Mouse (Mus musculus) liver, embryonic 14.5 days (tissue): ENCODE data around the gene Gm10912. TPM values are rescaled to one million over a fixed set of nuclear protein-coding genes. Genes with fewer than 3 reads are reported as not detected.

Experiments
- ATAC-seq: fragments of 200-750 bp; cut with Nextera tagmentation; 2 replicates; pipeline ENCODE4 v1.8.0; 2017; ENCODE audit warnings: moderate number of reproducible peaks, mild to moderate bottlenecking, moderate library complexity; ENCODE audit not compliant: insufficient read depth
- DNase-seq, 3 experiments: peaks; one replicate each; pipeline ENCODE4 v3.0.0-alpha.2; 2012 to 2013; ENCODE audit warnings: low read depth in 3 of 3, low spot score in 3 of 3
- H3K27ac ChIP-seq: fragments of 300-500 bp; sonication (generic); 2 replicates; pipeline ENCODE4 v1.5.1; 2014; ENCODE audit warnings: moderate library complexity, mild to moderate bottlenecking, control low read depth, inconsistent platforms
- H3K27me3 ChIP-seq: fragments of 300-500 bp; sonication (generic); 2 replicates; pipeline ENCODE4 v1.6.1; 2014; ENCODE audit warnings: mild to moderate bottlenecking, low read length, moderate library complexity; ENCODE audit not compliant: control insufficient read depth, insufficient read depth
- H3K36me3 ChIP-seq: fragments of 300-500 bp; sonication (generic); replicated peaks from 2 replicates; pipeline ENCODE4 v1.6.1; 2014; ENCODE audit warnings: low read depth; ENCODE audit not compliant: control insufficient read depth, insufficient read depth
- H3K4me1 ChIP-seq, 2 experiments: fragments of 200-500 bp in 1 of 2; fragments of 300-500 bp in 1 of 2; sonication (generic) in 1 of 2; replicated peaks; 2 replicates each; pipeline ENCODE4 v1.6.1; 2012 to 2014; ENCODE audit warnings: antibody characterized with exemption in 1 of 2, inconsistent platforms in 1 of 2, low read length in 1 of 2; ENCODE audit not compliant: control insufficient read depth in 2 of 2, insufficient read depth in 2 of 2
- H3K4me2 ChIP-seq: fragments of 300-500 bp; sonication (generic); 2 replicates; pipeline ENCODE4 v1.6.1; 2014; ENCODE audit warnings: low read depth, mild to moderate bottlenecking, control low read depth, moderate library complexity
- H3K4me3 ChIP-seq, 2 experiments: fragments of 200-500 bp in 1 of 2; fragments of 300-500 bp in 1 of 2; sonication (generic) in 1 of 2; 2 replicates each; pipeline ENCODE4 v1.5.1; 2012 to 2014; ENCODE audit warnings: low read depth in 2 of 2, low read length in 2 of 2, mild to moderate bottlenecking in 2 of 2, control low read depth in 1 of 2, inconsistent platforms in 1 of 2, moderate library complexity in 1 of 2; ENCODE audit not compliant: insufficient read depth in 1 of 2
- H3K9ac ChIP-seq: fragments of 300-500 bp; sonication (generic); replicated peaks from 2 replicates; pipeline ENCODE4 v1.6.1; 2014; ENCODE audit warnings: mild to moderate bottlenecking, control low read depth, moderate library complexity
- H3K9me3 ChIP-seq: fragments of 300-500 bp; sonication (generic); 2 replicates; pipeline ENCODE4 v1.6.1; 2016; ENCODE audit warnings: low read length, mixed read lengths; ENCODE audit not compliant: control insufficient read depth
- CTCF ChIP-seq: IDR thresholded peaks from 2 replicates; pipeline ENCODE4 v1.5.1; 2016; ENCODE audit warnings: antibody characterized with exemption, low read depth, control low read depth
- EP300 ChIP-seq: IDR thresholded peaks from 2 replicates; pipeline ENCODE4 v1.6.1; 2016; ENCODE audit warnings: antibody characterized with exemption, low read depth
- WGBS: fragments of 180-500 bp; shearing (Covaris S2); extraction: QIAGEN DNeasy Blood & Tissue Kit; methylation state at CpG from one replicate; pipeline ENCODE4 v1.1.7; 2014; ENCODE audit not compliant: insufficient replicate concordance; 5-methylcytosine and 5-hydroxymethylcytosine counted together
- polyA plus RNA-seq, 2 experiments: library from polyadenylated mRNA; depleted of rRNA in 1 of 2; stranded (reverse) in 1 of 2; unstranded in 1 of 2; fragments of >200 nt; fragmentation: Nextera tagmentation in 1 of 2; extraction: Ambion mirVana in 1 of 2; gene quantifications; 2 replicates each; pipeline versions ENCODE4 v1.2.1 to v1.2.3; 2012 to 2014

Gm10912 gene
- polyA plus RNA-seq, 2 experiments: 0.06 TPM; not detected in 1

- 70% methylated on average over 3 of the region's 3 CpGs for WGBS
- H3K4me1 ChIP-seq: peaks cover 0 to 5% of the 10 kb centered on the region in 2 experiments; a peak in 1 of 4 replicates
- no peak overlapping the region for H3K9ac ChIP-seq
- H3K9me3 ChIP-seq: no peaks in the 10 kb centered on the region
- H3K36me3 ChIP-seq: peaks cover 68% of the 10 kb centered on the region
- no peak overlapping the region for H3K4me3 ChIP-seq
- ATAC-seq: no peak
- H3K4me2 ChIP-seq: no peak overlapping the region
- H3K27ac ChIP-seq: no peak overlapping the region
- no peak for DNase-seq
- TF ChIP-seq EP300 (no peak), CTCF (no peak)
- H3K27me3 ChIP-seq: no peaks in the 10 kb centered on the region
Measured at GRCm38 (mm10) chr2:104036316-104036715, 29.3 kb upstream of the Gm10912 start.

DNA sequence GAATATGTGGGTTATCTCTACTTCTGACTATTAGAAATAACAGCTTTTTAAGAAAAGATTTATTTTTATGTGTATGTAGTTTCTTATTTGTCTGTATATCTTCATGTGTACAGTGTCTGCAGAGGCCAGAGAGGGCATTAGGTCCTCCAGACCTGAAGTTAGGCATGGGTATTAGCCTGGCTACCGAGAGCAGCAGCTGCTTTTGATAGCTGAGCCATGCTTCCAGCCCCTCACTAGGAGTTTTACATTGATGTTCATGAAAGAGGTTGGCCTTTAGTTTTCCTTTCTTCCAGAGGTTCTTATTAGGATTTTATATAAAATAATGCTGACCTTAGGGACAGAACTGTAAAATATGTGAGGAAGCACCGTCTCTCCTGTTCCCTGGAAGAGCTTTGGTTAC is 27.4 kb upstream of the Gm10912 start:
- peaks cover 4 to 9% of the 10 kb centered on the region in 2 experiments; a peak in 3 of 4 replicates for H3K4me1 ChIP-seq
- no peak overlapping the region for H3K27ac ChIP-seq
- WGBS: 80% methylated on average over 2 of the region's 2 CpGs
- DNase-seq: no peak
- H3K4me3 ChIP-seq: no peak overlapping the region
- TF ChIP-seq CTCF (no peak), EP300 (no peak)
- H3K9me3 ChIP-seq: no peaks in the 10 kb centered on the region
- no peaks in the 10 kb centered on the region for H3K27me3 ChIP-seq
- peaks cover 71% of the 10 kb centered on the region for H3K36me3 ChIP-seq
- H3K4me2 ChIP-seq: no peak overlapping the region
- no peak for ATAC-seq
- no peak overlapping the region for H3K9ac ChIP-seq

DNA sequence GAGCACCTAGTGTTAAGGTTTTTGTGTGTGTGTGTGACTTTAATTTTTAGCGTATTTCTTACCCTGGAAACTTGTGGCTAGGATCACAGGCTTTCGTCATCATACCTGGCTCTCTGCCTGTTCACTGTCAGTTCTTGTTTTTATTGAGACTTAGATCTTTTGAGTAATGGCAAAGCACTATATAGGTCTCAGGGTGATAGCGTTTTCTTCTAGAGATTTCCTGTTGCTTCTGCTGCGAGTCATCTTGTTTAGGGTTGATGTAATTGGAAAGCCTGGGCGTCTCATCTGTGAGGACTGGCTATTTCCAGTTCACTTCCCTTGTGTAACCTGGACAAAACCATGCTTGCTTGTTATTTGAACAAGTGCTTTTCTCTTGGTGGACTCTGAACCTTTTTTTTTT is 24.0 kb upstream of the Gm10912 start:
- no peak overlapping the region for H3K4me3 ChIP-seq

DNA sequence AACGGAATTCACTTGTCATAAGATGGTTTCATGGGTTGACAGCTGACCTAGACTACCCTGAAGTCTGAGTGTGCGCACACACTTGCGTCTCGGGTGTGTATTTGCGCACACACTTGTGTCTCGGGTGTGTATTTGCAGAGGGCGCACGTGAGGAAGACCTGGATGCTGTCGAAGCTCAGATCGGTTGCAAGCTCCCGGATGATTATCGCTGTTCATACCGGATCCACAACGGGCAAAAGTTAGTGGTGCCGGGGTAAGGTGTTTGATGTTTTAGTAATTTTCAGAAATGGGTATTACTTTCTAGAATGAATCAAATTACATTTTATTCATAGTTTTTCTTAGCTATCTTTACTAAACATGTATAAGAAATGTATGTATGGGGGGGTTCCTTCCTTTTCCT is 22.9 kb upstream of the Gm10912 start:
- ATAC-seq: no peak
- H3K9me3 ChIP-seq: no peaks in the 10 kb centered on the region
- no peak overlapping the region for H3K9ac ChIP-seq
- no peaks in the 10 kb centered on the region for H3K27me3 ChIP-seq
- TF ChIP-seq CTCF (no peak), EP300 (no peak)
- WGBS: 91% methylated on average over 15 of the region's 15 CpGs
- DNase-seq: no peak
- H3K27ac ChIP-seq: no peak overlapping the region
- H3K4me1 ChIP-seq: peaks cover 10 to 19% of the 10 kb centered on the region in 2 experiments
- peaks cover 47% of the 10 kb centered on the region for H3K36me3 ChIP-seq
- no peak overlapping the region for H3K4me3 ChIP-seq
- no peak overlapping the region for H3K4me2 ChIP-seq

More for the DNA sequence above, 24.0 kb upstream of the Gm10912 start:
- H3K9me3 ChIP-seq: no peaks in the 10 kb centered on the region
- no peak overlapping the region for H3K27ac ChIP-seq
- DNase-seq: no peak
- ATAC-seq: no peak
- H3K36me3 ChIP-seq: peaks cover 56% of the 10 kb centered on the region
- H3K4me2 ChIP-seq: no peak overlapping the region
- no peaks in the 10 kb centered on the region for H3K27me3 ChIP-seq
- 74% methylated on average over 5 of the region's 5 CpGs for WGBS
- TF ChIP-seq CTCF (no peak), EP300 (no peak)
- H3K9ac ChIP-seq: no peak overlapping the region
- H3K4me1 ChIP-seq: peaks cover 10 to 19% of the 10 kb centered on the region in 2 experiments

DNA sequence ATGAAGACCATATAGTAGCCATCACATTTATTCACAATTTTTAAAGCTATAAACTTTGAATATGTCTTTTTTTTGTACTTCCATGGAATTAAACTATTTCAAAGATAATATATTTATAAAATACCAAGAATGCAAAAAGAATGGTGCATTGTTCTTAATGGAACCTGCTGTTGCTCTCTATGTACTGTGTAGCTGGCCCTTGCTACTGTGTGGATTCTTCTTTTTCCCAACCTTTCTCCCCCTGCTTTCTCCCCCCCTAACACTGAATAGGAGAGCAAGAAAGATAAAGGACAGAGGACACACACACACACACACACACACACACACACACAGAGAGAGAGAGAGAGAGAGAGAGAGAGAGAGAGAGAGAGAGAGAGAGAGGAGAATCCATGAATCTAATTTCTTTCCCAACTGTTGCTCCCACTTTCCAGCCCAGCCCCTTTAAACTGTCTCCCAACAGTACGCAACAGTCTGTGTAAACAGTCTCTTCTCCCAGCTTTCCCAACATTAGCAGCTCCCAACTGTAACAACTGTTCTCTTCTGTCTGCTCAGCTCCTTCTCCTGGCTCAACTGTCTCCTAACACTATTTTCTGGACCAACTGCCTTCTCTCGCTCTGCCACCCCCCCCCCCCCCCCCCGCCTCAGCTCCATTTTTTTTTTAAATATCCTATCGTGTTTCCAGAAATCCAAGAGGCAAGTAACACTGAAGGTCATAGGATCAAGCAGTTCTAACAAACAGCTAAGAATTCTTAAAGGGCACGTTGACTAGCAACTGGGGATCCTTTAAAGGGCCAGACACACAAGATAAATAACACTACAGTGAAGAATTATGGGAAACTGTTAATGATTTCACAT is 21.8 kb upstream of the Gm10912 start:
- no peaks in the 10 kb centered on the region for H3K9me3 ChIP-seq
- H3K27me3 ChIP-seq: no peaks in the 10 kb centered on the region
- WGBS: 74% methylated on average over 5 of the region's 5 CpGs
- H3K4me2 ChIP-seq: no peak overlapping the region
- ATAC-seq: peak; percentile 15; the same call in 1 of the 2 replicates
- H3K4me3 ChIP-seq: no peak overlapping the region
- H3K4me1 ChIP-seq: peaks cover 10 to 19% of the 10 kb centered on the region in 2 experiments
- no peak for DNase-seq
- TF ChIP-seq CTCF: no peak
- TF ChIP-seq EP300: no peak
- H3K36me3 ChIP-seq: peaks cover 53% of the 10 kb centered on the region
- no peak overlapping the region for H3K9ac ChIP-seq
- H3K27ac ChIP-seq: no peak overlapping the region
